Mouse (Mus musculus): ENCODE results near the gene Kcna7. TPM values are rescaled to one million over a fixed set of nuclear protein-coding genes. Genes with fewer than 3 reads are reported as not detected.

The Kcna7 gene
- polyA plus RNA-seq, 1 experiment from 2014 or later = not detected

- Histone ChIP-seq H3K4me1 (ENCODE audit: control insufficient read depth, insufficient read depth, low read length) (peaks cover 9% of the 10 kb centered on the region; the same call in 1 of the 2 replicates), H3K4me2 (ENCODE audit: low read depth, low read length) (no peak overlapping the region), H3K27me3 (replicated peaks; ENCODE audit: control insufficient read depth, insufficient read depth, low read length) (peaks cover 28% of the 10 kb centered on the region), H3K9ac (ENCODE audit: low read depth, low read length) (no peak overlapping the region), H3K27ac (replicated peaks; ENCODE audit: low read depth, low read length) (no peak overlapping the region), H3K36me3 (ENCODE audit: control insufficient read depth, insufficient read depth, low read length) (peaks cover 54% of the 10 kb centered on the region), H3K4me3 (ENCODE audit: low read depth, low read length) (no peak overlapping the region), H3K9me3 (ENCODE audit: control insufficient read depth, low read length) (no peaks in the 10 kb centered on the region)
- 91% methylated on average over 12 of the region's 14 CpGs for WGBS
- ATAC-seq (ENCODE audit: low read depth) = no peak
- DNase-seq (ENCODE audit: low spot score) = no peak
These were observed 15.7 kb downstream of the Kcna7 start for GRCm38 (mm10) chr7:45421194-45421593.

DNA sequence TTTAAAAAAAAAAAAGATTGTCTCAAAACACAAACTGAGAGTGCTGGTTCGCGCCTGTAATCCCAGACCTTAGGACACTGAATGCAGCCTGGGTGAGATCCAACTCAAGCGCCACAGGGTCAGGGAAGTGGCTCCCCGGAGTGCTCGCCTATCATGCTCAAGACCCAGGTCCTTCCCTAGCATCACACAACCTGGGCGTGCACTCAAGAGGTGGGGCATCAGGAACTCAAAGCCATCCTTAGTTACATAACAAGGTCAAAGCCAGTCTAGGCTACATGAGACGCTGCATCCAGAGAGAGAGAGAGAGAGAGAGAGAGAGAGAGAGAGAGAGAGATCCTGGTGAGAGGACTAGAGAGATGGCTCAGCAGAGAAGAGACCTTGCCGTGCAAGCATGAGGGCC, 21.1 kb downstream of the Kcna7 start:
- peaks cover 95% of the 10 kb centered on the region for H3K36me3 ChIP-seq (ENCODE audit: control insufficient read depth, insufficient read depth, low read length)
- 95% methylated on average over 8 of the region's 8 CpGs for WGBS
- H3K9me3 ChIP-seq (ENCODE audit: control insufficient read depth, low read length) = no peaks in the 10 kb centered on the region
- DNase-seq (ENCODE audit: low spot score) (no peak), ATAC-seq (ENCODE audit: low read depth) (no peak)
- no peak overlapping the region for H3K27ac ChIP-seq (replicated peaks; ENCODE audit: low read depth, low read length)
- no peak overlapping the region for H3K4me3 ChIP-seq (ENCODE audit: low read depth, low read length)
- H3K4me1 ChIP-seq (ENCODE audit: control insufficient read depth, insufficient read depth, low read length) = no peaks in the 10 kb centered on the region
- no peak overlapping the region for H3K4me2 ChIP-seq (ENCODE audit: low read depth, low read length)
- H3K27me3 ChIP-seq (replicated peaks; ENCODE audit: control insufficient read depth, insufficient read depth, low read length) = no peaks in the 10 kb centered on the region
- H3K9ac ChIP-seq (ENCODE audit: low read depth, low read length) = no peak overlapping the region

DNA sequence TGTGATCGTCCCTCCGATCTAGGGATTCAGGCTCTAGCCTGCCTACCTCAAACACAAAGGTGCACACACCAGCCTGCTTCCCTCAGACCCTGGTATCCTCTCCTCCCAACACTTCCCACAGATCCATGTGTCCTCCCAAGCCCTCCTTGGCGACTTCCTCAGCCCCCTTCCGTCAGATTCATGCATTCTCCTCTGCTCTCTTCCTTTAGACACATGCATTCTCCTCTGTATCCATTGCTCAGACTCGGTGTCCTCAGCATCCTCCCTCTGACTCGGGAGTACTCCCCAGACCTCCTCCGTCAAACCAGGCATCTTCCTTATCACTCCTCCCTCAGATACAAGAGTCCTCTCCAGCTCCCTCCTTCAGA, 28.4 kb downstream of the Kcna7 start:
- H3K9me3 ChIP-seq (ENCODE audit: control insufficient read depth, low read length) = no peaks in the 10 kb centered on the region
- ATAC-seq (ENCODE audit: low read depth) = no peak
- H3K9ac ChIP-seq (ENCODE audit: low read depth, low read length) = peak overlapping the region; percentile 75
- peaks cover 31% of the 10 kb centered on the region for H3K4me1 ChIP-seq (ENCODE audit: control insufficient read depth, insufficient read depth, low read length)
- H3K27me3 ChIP-seq (replicated peaks; ENCODE audit: control insufficient read depth, insufficient read depth, low read length) = no peaks in the 10 kb centered on the region
- peak overlapping the region; percentile 67 for H3K4me3 ChIP-seq (ENCODE audit: low read depth, low read length)
- DNase-seq (ENCODE audit: low spot score) = no peak
- WGBS = 2% methylated on average over 7 of the region's 7 CpGs
- peak overlapping the region; percentile 80 for H3K4me2 ChIP-seq (ENCODE audit: low read depth, low read length)
- peak overlapping the region; percentile 90 for H3K27ac ChIP-seq (replicated peaks; ENCODE audit: low read depth, low read length)
- H3K36me3 ChIP-seq (ENCODE audit: control insufficient read depth, insufficient read depth, low read length) = peaks cover 32% of the 10 kb centered on the region

DNA sequence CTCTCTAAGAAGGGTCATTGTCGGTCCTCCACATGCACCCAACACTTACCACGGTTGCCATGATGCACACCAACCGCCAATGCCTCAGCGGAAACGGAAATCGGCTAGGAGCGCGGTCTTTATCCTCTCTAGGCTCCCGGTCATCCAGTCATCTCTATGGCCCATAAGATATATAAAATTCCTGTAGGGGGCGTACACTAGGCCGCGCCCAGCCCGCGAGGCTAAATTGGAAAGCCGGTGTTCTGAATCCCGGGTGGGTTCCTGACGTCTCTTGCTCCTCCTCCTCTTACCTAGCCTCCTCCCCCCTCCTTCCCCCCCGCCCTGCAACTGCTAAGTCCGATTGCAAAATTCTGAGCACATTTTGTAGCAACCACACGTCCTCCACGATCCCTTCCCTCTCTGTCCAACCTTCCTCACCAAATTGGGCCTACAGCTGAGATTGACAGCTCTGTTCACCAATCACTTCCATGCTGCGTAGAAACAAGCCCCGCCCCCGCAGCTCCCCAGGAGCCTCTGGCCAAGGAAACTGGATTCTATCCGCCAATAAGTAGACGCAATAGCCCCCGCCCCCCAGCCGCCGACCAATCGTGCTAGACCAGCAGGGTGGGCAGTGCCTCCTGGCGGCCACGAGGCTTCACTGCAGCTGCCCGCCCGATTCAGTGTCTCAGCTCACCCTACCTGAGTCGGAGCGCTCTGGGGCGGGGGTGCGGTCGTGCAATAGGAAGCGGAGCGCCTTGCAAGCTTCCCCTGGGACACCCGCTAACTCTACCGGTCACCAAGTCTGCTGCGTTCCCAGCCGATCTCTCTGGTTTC, 29.0 kb downstream of the Kcna7 start, which contains the start of gene Gys1:
Gene Gys1, plus strand, starts transcription at position 642 of the 813 bp plus-strand sequence.
- ATAC-seq (ENCODE audit: low read depth) = peak; percentile 96

DNA sequence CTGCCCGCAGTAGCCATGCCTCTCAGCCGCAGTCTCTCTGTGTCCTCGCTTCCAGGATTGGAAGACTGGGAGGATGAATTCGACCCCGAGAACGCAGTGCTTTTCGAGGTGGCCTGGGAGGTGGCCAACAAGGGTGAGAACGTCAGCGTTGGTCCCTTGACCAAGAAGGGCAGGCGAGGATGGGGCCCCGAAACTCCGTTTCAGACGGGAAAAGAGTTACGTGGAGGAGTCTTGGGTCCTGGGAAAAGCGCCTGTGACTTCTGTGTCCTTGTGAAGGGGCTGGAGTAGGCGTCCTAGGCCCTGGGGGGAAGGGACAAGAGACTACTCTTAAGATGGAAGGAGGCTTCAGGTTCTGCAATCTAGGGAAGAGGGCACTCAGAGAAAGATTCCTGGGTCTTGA, 29.6 kb downstream of the Kcna7 start:
- DNase-seq (ENCODE audit: low spot score) (no peak), ATAC-seq (ENCODE audit: low read depth) (no peak; the same call in 1 of the 2 replicates)
- peak overlapping the region; percentile 81 for H3K4me2 ChIP-seq (ENCODE audit: low read depth, low read length)
- peaks cover 28% of the 10 kb centered on the region for H3K36me3 ChIP-seq (ENCODE audit: control insufficient read depth, insufficient read depth, low read length)
- peak overlapping the region; percentile 87 for H3K9ac ChIP-seq (ENCODE audit: low read depth, low read length)
- peak overlapping the region; percentile 77 for H3K27ac ChIP-seq (replicated peaks; ENCODE audit: low read depth, low read length)
- H3K27me3 ChIP-seq (replicated peaks; ENCODE audit: control insufficient read depth, insufficient read depth, low read length) = no peaks in the 10 kb centered on the region
- peaks cover 31% of the 10 kb centered on the region for H3K4me1 ChIP-seq (ENCODE audit: control insufficient read depth, insufficient read depth, low read length)
- under 1% methylated on average over 16 of the region's 16 CpGs for WGBS
- H3K4me3 ChIP-seq (ENCODE audit: low read depth, low read length) = peak overlapping the region; percentile 67
- no peaks in the 10 kb centered on the region for H3K9me3 ChIP-seq (ENCODE audit: control insufficient read depth, low read length)

More for the DNA sequence above, 29.0 kb downstream of the Kcna7 start, which contains the start of gene Gys1:
- Histone ChIP-seq H3K4me3 (ENCODE audit: low read depth, low read length) (peak within 1 kb of the TSS; percentile 67), H3K9me3 (ENCODE audit: control insufficient read depth, low read length) (no peaks in the 10 kb centered on the region), H3K9ac (ENCODE audit: low read depth, low read length) (peak within 1 kb of the TSS; percentile 87), H3K4me2 (ENCODE audit: low read depth, low read length) (peak within 1 kb of the TSS; percentile 81), H3K27me3 (replicated peaks; ENCODE audit: control insufficient read depth, insufficient read depth, low read length) (no peaks in the 10 kb centered on the region), H3K36me3 (ENCODE audit: control insufficient read depth, insufficient read depth, low read length) (peaks cover 27% of the 10 kb centered on the region), H3K27ac (replicated peaks; ENCODE audit: low read depth, low read length) (peak within 1 kb of the TSS; percentile 90), H3K4me1 (ENCODE audit: control insufficient read depth, insufficient read depth, low read length) (peaks cover 31% of the 10 kb centered on the region)
- under 1% methylated on average over 39 of the region's 45 CpGs for WGBS
- DNase-seq (ENCODE audit: low spot score) = peak; percentile 99

GRCm38 (mm10) chr7:45436444-45436843, 31.0 kb downstream of the Kcna7 start:
- DNase-seq (ENCODE audit: low spot score) (no peak), ATAC-seq (ENCODE audit: low read depth) (no peak)
- no peak overlapping the region; the same call in 1 of the 2 replicates for H3K4me3 ChIP-seq (ENCODE audit: low read depth, low read length)
- H3K4me1 ChIP-seq (ENCODE audit: control insufficient read depth, insufficient read depth, low read length) = peaks cover 31% of the 10 kb centered on the region
- H3K9ac ChIP-seq (ENCODE audit: low read depth, low read length) = peak overlapping the region; percentile 87; the same call in 1 of the 2 replicates
- WGBS = 85% methylated on average over 5 of the region's 5 CpGs
- peaks cover 26% of the 10 kb centered on the region for H3K36me3 ChIP-seq (ENCODE audit: control insufficient read depth, insufficient read depth, low read length)
- peak overlapping the region; percentile 81 for H3K4me2 ChIP-seq (ENCODE audit: low read depth, low read length)
- H3K27me3 ChIP-seq (replicated peaks; ENCODE audit: control insufficient read depth, insufficient read depth, low read length) = no peaks in the 10 kb centered on the region
- H3K27ac ChIP-seq (replicated peaks; ENCODE audit: low read depth, low read length) = no peak overlapping the region
- H3K9me3 ChIP-seq (ENCODE audit: control insufficient read depth, low read length) = no peaks in the 10 kb centered on the region

GRCm38 (mm10) chr7:45437046-45437445, 31.6 kb downstream of the Kcna7 start:
- Histone ChIP-seq H3K36me3 (ENCODE audit: control insufficient read depth, insufficient read depth, low read length) (peaks cover 27% of the 10 kb centered on the region), H3K4me2 (ENCODE audit: low read depth, low read length) (peak overlapping the region; percentile 39), H3K27ac (replicated peaks; ENCODE audit: low read depth, low read length) (no peak overlapping the region), H3K27me3 (replicated peaks; ENCODE audit: control insufficient read depth, insufficient read depth, low read length) (no peaks in the 10 kb centered on the region), H3K4me1 (ENCODE audit: control insufficient read depth, insufficient read depth, low read length) (peaks cover 31% of the 10 kb centered on the region), H3K4me3 (ENCODE audit: low read depth, low read length) (no peak overlapping the region), H3K9ac (ENCODE audit: low read depth, low read length) (no peak overlapping the region), H3K9me3 (ENCODE audit: control insufficient read depth, low read length) (no peaks in the 10 kb centered on the region)
- ATAC-seq (ENCODE audit: low read depth) = no peak
- DNase-seq (ENCODE audit: low spot score) = no peak
- 33% methylated on average over 6 of the region's 6 CpGs for WGBS

DNA sequence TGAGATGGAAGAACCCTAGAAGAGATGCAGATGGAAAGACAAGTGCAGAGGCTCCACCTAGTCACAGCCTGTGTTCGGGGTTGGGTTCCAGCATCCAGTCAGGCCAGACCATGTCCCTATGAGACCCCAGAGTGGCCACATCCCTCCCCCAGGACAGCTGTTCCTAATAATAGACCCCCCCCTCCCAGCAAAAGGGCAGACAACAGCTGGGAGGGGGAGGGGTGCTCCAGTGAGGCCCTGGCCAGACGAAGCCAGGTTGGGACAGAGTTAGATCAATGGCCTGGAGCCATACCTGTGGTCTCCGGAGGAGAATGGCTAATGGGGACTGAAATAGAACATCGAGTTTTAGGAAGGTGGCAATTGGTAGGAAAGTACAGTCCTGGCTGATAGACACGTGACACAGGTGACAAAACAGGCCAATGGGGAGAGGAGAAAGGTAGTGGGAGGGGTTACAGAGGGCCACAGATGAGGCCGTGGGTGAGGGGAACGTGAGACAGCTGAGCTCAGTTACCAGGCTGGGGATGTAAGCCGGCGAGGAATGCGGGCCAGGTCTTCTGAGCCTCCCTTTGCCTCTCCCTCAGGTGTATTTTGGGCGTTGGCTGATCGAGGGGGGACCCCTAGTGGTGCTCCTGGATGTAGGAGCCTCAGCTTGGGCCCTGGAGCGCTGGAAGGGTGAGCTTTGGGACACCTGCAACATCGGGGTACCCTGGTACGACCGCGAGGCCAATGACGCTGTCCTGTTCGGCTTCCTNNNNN, 32.2 kb downstream of the Kcna7 start, which contains the start of gene Ruvbl2:
Gene Ruvbl2, minus strand, starts transcription at position 576 of the 756 bp plus-strand sequence.
- peak within 1 kb of the TSS; percentile 48; the same call in 1 of the 2 replicates for H3K9ac ChIP-seq (ENCODE audit: low read depth, low read length)
- H3K4me3 ChIP-seq (ENCODE audit: low read depth, low read length) = no peak within 1 kb of the TSS
- H3K27me3 ChIP-seq (replicated peaks; ENCODE audit: control insufficient read depth, insufficient read depth, low read length) = no peaks in the 10 kb centered on the region
- ATAC-seq (ENCODE audit: low read depth) (peak; percentile 34; the same call in 1 of the 2 replicates), DNase-seq (ENCODE audit: low spot score) (peak; percentile 87)
- H3K9me3 ChIP-seq (ENCODE audit: control insufficient read depth, low read length) = no peaks in the 10 kb centered on the region
- H3K4me2 ChIP-seq (ENCODE audit: low read depth, low read length) = peak within 1 kb of the TSS; percentile 39
- H3K36me3 ChIP-seq (ENCODE audit: control insufficient read depth, insufficient read depth, low read length) = peaks cover 29% of the 10 kb centered on the region; the same call in 1 of the 2 replicates
- no peak within 1 kb of the TSS for H3K27ac ChIP-seq (replicated peaks; ENCODE audit: low read depth, low read length)
- H3K4me1 ChIP-seq (ENCODE audit: control insufficient read depth, insufficient read depth, low read length) = peaks cover 31% of the 10 kb centered on the region
- WGBS = 7% methylated on average over 16 of the region's 19 CpGs

Data from embryonic facial prominence, embryonic 14.5 days (tissue).